Mouse (Mus musculus) MEL (cell line): ENCODE measurements around the gene Rell1. TPM values are rescaled to one million over a fixed set of nuclear protein-coding genes. Genes with fewer than 3 reads are reported as not detected.

Source experiments
- DNase-seq: peaks from one replicate; pipeline ENCODE4 v3.0.0; 2011; ENCODE audit warnings: low read depth, low spot score
- H3K27ac ChIP-seq: 2 replicates; pipeline ENCODE4 v1.5.1; 2012; ENCODE audit warnings: low read depth, mild to moderate bottlenecking, control low read depth, low read length, moderate library complexity; ENCODE audit not compliant: control insufficient read depth
- H3K27me3 ChIP-seq, 2 experiments: fragments of 150-350 bp in 1 of 2; sonication (generic) in 1 of 2; 2 replicates each; pipeline ENCODE4 v1.6.1; 2012; ENCODE audit warnings: low read length in 2 of 2, mild to moderate bottlenecking in 2 of 2, improper control_type of control experiment in 1 of 2, moderate library complexity in 1 of 2; ENCODE audit not compliant: insufficient read depth in 2 of 2, control insufficient read depth in 1 of 2
- H3K36me3 ChIP-seq, 2 experiments: 2 replicates each; pipeline ENCODE4 v1.6.1; 2012 to 2014; ENCODE audit warnings: low read length in 2 of 2, improper control_type of control experiment in 1 of 2, inconsistent platforms in 1 of 2, mild to moderate bottlenecking in 1 of 2; ENCODE audit not compliant: insufficient read depth in 2 of 2, control insufficient read depth in 1 of 2
- H3K4me1 ChIP-seq, 2 experiments: fragments of 150-350 bp in 1 of 2; sonication (generic) in 1 of 2; 2 replicates each; pipeline ENCODE4 v1.6.1; 2012; ENCODE audit warnings: low read length in 2 of 2, improper control_type of control experiment in 1 of 2, mild to moderate bottlenecking in 1 of 2; ENCODE audit not compliant: insufficient read depth in 2 of 2, control insufficient read depth in 1 of 2
- H3K4me3 ChIP-seq, 2 experiments: fragments of 150-350 bp in 1 of 2; sonication (generic) in 1 of 2; 2 replicates each; pipeline ENCODE4 v1.5.1; 2012; ENCODE audit warnings: low read depth in 2 of 2, low read length in 2 of 2, mild to moderate bottlenecking in 2 of 2, moderate library complexity in 2 of 2, control low read depth in 1 of 2, improper control_type of control experiment in 1 of 2; ENCODE audit not compliant: control insufficient read depth in 1 of 2, insufficient read depth in 1 of 2
- H3K79me2 ChIP-seq: 2 replicates; pipeline ENCODE4 v1.6.1; 2012; ENCODE audit warnings: mild to moderate bottlenecking, low read length, moderate library complexity; ENCODE audit not compliant: control insufficient read depth, poor library complexity, insufficient read depth
- H3K9ac ChIP-seq: 2 replicates; pipeline ENCODE4 v1.6.1; 2012; ENCODE audit warnings: low read depth, mild to moderate bottlenecking, control low read depth, low read length, moderate library complexity; ENCODE audit not compliant: control insufficient read depth, poor library complexity, severe bottlenecking
- H3K9me3 ChIP-seq: fragments of 150-350 bp; sonication (generic); replicated peaks from 2 replicates; pipeline ENCODE4 v1.6.1; 2012; ENCODE audit warnings: mild to moderate bottlenecking, low read length, improper control_type of control experiment, moderate library complexity; ENCODE audit not compliant: insufficient read depth
- BHLHE40 ChIP-seq: IDR thresholded peaks from 2 replicates; pipeline ENCODE4 v1.6.1; 2012; ENCODE audit warnings: low read depth, mild to moderate bottlenecking, inconsistent platforms, low read length, improper control_type of control experiment, borderline replicate concordance
- ELF1 ChIP-seq: IDR thresholded peaks from 2 replicates; pipeline ENCODE4 v1.6.1; 2014; ENCODE audit warnings: low read depth, mild to moderate bottlenecking, inconsistent platforms, low read length, improper control_type of control experiment, moderate library complexity
- EP300 ChIP-seq, 2 experiments: IDR thresholded peaks; 2 replicates each; pipeline ENCODE4 v1.6.1; 2011; ENCODE audit warnings: improper control_type of control experiment in 2 of 2, low read length in 2 of 2, low read depth in 1 of 2, mild to moderate bottlenecking in 1 of 2
- ETS1 ChIP-seq: IDR thresholded peaks from 2 replicates; pipeline ENCODE4 v1.6.1; 2012; ENCODE audit warnings: low read depth, mild to moderate bottlenecking, inconsistent platforms, low read length, improper control_type of control experiment, moderate library complexity
- GABPA ChIP-seq: IDR thresholded peaks from 2 replicates; pipeline ENCODE4 v1.6.1; 2012; ENCODE audit warnings: low read depth, mild to moderate bottlenecking, inconsistent platforms, low read length, improper control_type of control experiment, moderate library complexity
- GATA1 ChIP-seq: IDR thresholded peaks from 2 replicates; pipeline ENCODE4 v1.6.1; 2011; ENCODE audit warnings: low read depth, low read length, improper control_type of control experiment
- MAX ChIP-seq: IDR thresholded peaks from 2 replicates; pipeline ENCODE4 v1.6.1; 2011; ENCODE audit warnings: low read length, improper control_type of control experiment
- MAZ ChIP-seq: IDR thresholded peaks from 2 replicates; pipeline ENCODE4 v1.6.1; 2012; ENCODE audit warnings: low read depth, mild to moderate bottlenecking, inconsistent platforms, low read length, improper control_type of control experiment
- MEF2A ChIP-seq: IDR thresholded peaks from 2 replicates; pipeline ENCODE4 v1.6.1; 2014; ENCODE audit warnings: low read depth, mild to moderate bottlenecking, inconsistent platforms, low read length, improper control_type of control experiment; ENCODE audit not compliant: poor library complexity, insufficient replicate concordance, severe bottlenecking; ENCODE audit errors: extremely low read depth
- MXI1 ChIP-seq: IDR thresholded peaks from 2 replicates; pipeline ENCODE4 v1.6.1; 2011; ENCODE audit warnings: mild to moderate bottlenecking, low read depth, low read length, improper control_type of control experiment
- MYB ChIP-seq: IDR thresholded peaks from 2 replicates; pipeline ENCODE4 v1.6.1; 2011; ENCODE audit warnings: mild to moderate bottlenecking, low read depth, low read length, improper control_type of control experiment
- MYC ChIP-seq: IDR thresholded peaks from 2 replicates; pipeline ENCODE4 v1.6.1; 2011; ENCODE audit warnings: low read depth, mild to moderate bottlenecking, low read length, improper control_type of control experiment, moderate library complexity
- POLR2A ChIP-seq, 2 experiments: IDR thresholded peaks; 2 replicates each; pipeline ENCODE4 v1.6.1; 2011 to 2012; ENCODE audit warnings: low read length in 2 of 2, mild to moderate bottlenecking in 2 of 2, control low read depth in 1 of 2, improper control_type of control experiment in 1 of 2, low read depth in 1 of 2, moderate library complexity in 1 of 2; ENCODE audit not compliant: control insufficient read depth in 1 of 2, insufficient read depth in 1 of 2, poor library complexity in 1 of 2
- POLR2AphosphoS2 ChIP-seq: IDR thresholded peaks from 2 replicates; pipeline ENCODE4 v1.6.1; 2011; ENCODE audit warnings: low read length, improper control_type of control experiment
- RAD21 ChIP-seq: IDR thresholded peaks from 2 replicates; pipeline ENCODE4 v1.6.1; 2011; ENCODE audit warnings: mild to moderate bottlenecking, low read depth, low read length, improper control_type of control experiment
- RCOR1 ChIP-seq: IDR thresholded peaks from 2 replicates; pipeline ENCODE4 v1.6.1; 2012; ENCODE audit warnings: low read depth, mild to moderate bottlenecking, inconsistent platforms, low read length, improper control_type of control experiment
- SIN3A ChIP-seq: IDR thresholded peaks from 2 replicates; pipeline ENCODE4 v1.6.1; 2012; ENCODE audit warnings: low read length, improper control_type of control experiment, inconsistent platforms
- SMC3 ChIP-seq: IDR thresholded peaks from 2 replicates; pipeline ENCODE4 v1.6.1; 2011; ENCODE audit warnings: low read depth, low read length, improper control_type of control experiment
- TAL1 ChIP-seq: IDR thresholded peaks from 2 replicates; pipeline ENCODE4 v1.6.1; 2012; ENCODE audit warnings: mild to moderate bottlenecking, inconsistent platforms, low read length, moderate library complexity, mixed read lengths
- TCF12 ChIP-seq: IDR thresholded peaks from 2 replicates; pipeline ENCODE4 v1.6.1; 2014; ENCODE audit warnings: low read depth, mild to moderate bottlenecking, inconsistent platforms, low read length, improper control_type of control experiment, moderate library complexity
- USF1 ChIP-seq: IDR thresholded peaks from 2 replicates; pipeline ENCODE4 v1.6.1; 2014; ENCODE audit warnings: low read depth, mild to moderate bottlenecking, inconsistent platforms, low read length, improper control_type of control experiment, moderate library complexity
- USF2 ChIP-seq, 2 experiments: IDR thresholded peaks; 2 replicates each; pipeline ENCODE4 v1.6.1; 2011 to 2012; ENCODE audit warnings: improper control_type of control experiment in 2 of 2, low read length in 2 of 2, borderline replicate concordance in 1 of 2, inconsistent platforms in 1 of 2, low read depth in 1 of 2, mild to moderate bottlenecking in 1 of 2; ENCODE audit not compliant: insufficient read depth in 1 of 2
- ZNF384 ChIP-seq: IDR thresholded peaks from 2 replicates; pipeline ENCODE4 v1.6.1; 2012; ENCODE audit warnings: low read depth, mild to moderate bottlenecking, inconsistent platforms, low read length, improper control_type of control experiment
- polyA plus RNA-seq, 2 experiments: library from polyadenylated mRNA; stranded (reverse) in 1 of 2; unstranded in 1 of 2; fragments of >175 nt in 1 of 2; fragments of >200 nt in 1 of 2; gene quantifications; 2 replicates each; pipeline versions ENCODE4 v1.2.1 to v1.2.4; 2012; ENCODE audit warnings: low replicate concordance in 2 of 2, low read depth in 1 of 2; ENCODE audit not compliant: insufficient read length in 2 of 2, insufficient read depth in 1 of 2, missing spikeins in 1 of 2
- total RNA-seq: library from RNA; depleted of rRNA; stranded (reverse); fragments of 300-350 nt; gene quantifications from 2 replicates; pipeline ENCODE4 v1.2.3, GENCODE M21; 2012

The Rell1 gene
- total and polyA plus RNA-seq, 3 experiments, result 2.2 to 5.2 TPM; not detected in 1

DNA sequence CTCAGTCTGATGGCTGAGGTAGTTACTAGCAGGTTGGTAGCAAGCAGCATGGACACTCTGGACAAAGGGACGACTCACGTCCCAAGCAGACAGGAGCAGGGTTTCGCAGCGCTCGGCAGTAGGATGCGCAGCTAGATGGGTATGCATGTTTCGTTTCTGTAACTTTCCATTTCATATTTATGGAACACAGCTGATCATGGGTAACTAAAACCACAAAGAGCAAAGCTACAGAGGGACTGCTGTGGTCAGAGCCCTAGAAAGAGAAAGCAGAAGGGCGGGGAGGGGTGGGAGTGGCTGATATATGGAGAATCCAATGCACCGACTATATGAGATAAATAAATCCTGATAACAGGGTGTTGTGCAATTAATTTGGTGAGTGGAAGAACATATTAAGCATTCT, 25.4 kb downstream of the Rell1 start:
- TF ChIP-seq ETS1 (peak; percentile 66), RAD21 (no peak)
- Histone ChIP-seq H3K4me3 (no peak overlapping the region), H3K36me3 (peaks cover 0 to 17% of the 10 kb centered on the region in 2 experiments; a peak in 3 of 4 replicates), H3K9ac (no peak overlapping the region), H3K4me1 (peaks cover 6 to 15% of the 10 kb centered on the region in 2 experiments), H3K27me3 (no peaks in the 10 kb centered on the region), H3K27ac (no peak overlapping the region), H3K9me3 (no peaks in the 10 kb centered on the region), H3K79me2 (no peaks in the 10 kb centered on the region)
- peak; percentile 43 for DNase-seq

DNA sequence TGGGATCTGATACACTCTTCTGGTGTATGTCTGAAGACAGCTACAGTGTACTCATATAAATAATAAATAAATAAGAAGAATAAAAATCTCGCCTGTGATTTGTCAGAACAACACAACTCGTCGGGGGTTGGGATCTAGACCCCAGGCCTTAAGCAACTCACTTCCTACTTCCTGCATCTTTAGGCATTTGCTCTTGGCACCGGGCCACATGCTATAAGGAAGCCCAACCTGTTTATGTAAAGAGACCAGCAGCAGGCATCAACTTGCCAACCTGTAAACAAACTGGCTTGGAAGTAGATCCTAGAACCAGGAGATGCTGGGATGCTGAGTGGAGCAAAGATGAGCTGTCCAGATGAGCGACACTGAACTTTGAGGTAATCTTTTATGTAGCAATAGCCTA, 26.8 kb downstream of the Rell1 start:
- Histone ChIP-seq H3K4me1 (peaks cover 6 to 17% of the 10 kb centered on the region in 2 experiments), H3K27ac (no peak overlapping the region), H3K4me3 (no peak overlapping the region), H3K36me3 (peaks cover 0 to 17% of the 10 kb centered on the region in 2 experiments; a peak in 3 of 4 replicates), H3K9me3 (no peaks in the 10 kb centered on the region)
- DNase-seq, result peak; percentile 60
- TF ChIP-seq MYC, result no peak
- 0 out of 2 replicates have a peak, but pooled peaks have one; percentile 22 for TF ChIP-seq SIN3A
- no peak for TF ChIP-seq TAL1
- no peak for TF ChIP-seq POLR2A (IDR thresholded peaks at IDR 0.05; ENCODE audit: control insufficient read depth in 1 of 2, insufficient read depth in 1 of 2, low read depth in 1 of 2, low read length in 2 of 2, poor library complexity in 1 of 2)
- TF ChIP-seq MAZ, result no peak
- TF ChIP-seq RAD21, result no peak
- TF ChIP-seq ZNF384, result no peak
- TF ChIP-seq ELF1, result peak; percentile 49; the same call in 1 of the 2 replicates
- TF ChIP-seq MEF2A, result no peak
- TF ChIP-seq, all 39 proteins: peak for 2
- Histone ChIP-seq H3K79me2 (no peaks in the 10 kb centered on the region), H3K27me3 (no peaks in the 10 kb centered on the region), H3K9ac (no peak overlapping the region)

DNA sequence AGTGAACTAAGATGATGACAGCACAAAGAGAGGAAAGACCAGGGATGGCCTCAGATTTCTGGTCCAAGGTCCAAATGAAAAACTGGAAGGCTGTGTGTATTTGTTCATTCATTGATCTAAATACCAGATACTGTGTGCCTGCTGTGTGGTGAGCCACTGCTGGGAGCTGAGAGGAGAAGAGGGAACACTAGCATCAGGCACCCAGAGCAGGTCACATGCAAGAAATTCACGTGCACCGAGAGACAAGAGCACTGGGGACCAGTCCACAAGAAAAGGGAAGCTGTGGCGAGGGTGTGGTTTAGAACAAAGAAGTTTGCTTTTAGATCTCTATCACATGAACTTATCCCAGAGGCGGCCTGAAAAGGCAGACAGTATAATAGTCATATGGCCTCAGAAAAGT, 30.1 kb downstream of the Rell1 start:
- Histone ChIP-seq H3K4me1 (peaks cover 6 to 17% of the 10 kb centered on the region in 2 experiments), H3K4me3 (no peak overlapping the region), H3K79me2 (no peaks in the 10 kb centered on the region), H3K9me3 (no peaks in the 10 kb centered on the region), H3K36me3 (peaks cover 2 to 17% of the 10 kb centered on the region in 2 experiments; a peak in 3 of 4 replicates), H3K27ac (peak overlapping the region; percentile 2; the same call in 1 of the 2 replicates), H3K9ac (no peak overlapping the region), H3K27me3 (no peaks in the 10 kb centered on the region)
- TF ChIP-seq TCF12 (peak; percentile 28; the same call in 1 of the 2 replicates), SIN3A (peak; percentile 47; the same call in 1 of the 2 replicates), MYB (no peak), MYC (peak; percentile 77), BHLHE40 (peak; percentile 99), GABPA (no peak), RCOR1 (peak; percentile 66), GATA1 (peak; percentile 52; the same call in 1 of the 2 replicates), USF2 (IDR thresholded peaks at IDR 0.05; ENCODE audit: borderline replicate concordance in 1 of 2, insufficient read depth in 1 of 2, low read depth in 1 of 2, low read length in 2 of 2) (0 out of 4 replicates have a peak, but pooled peaks of 1 of the 2 experiments have one; percentile 21), ETS1 (peak; percentile 76; the same call in 1 of the 2 replicates), SMC3 (no peak), MAX (peak; percentile 80), EP300 (IDR thresholded peaks at IDR 0.05; ENCODE audit: low read depth in 1 of 2, low read length in 2 of 2) (peak; percentile 52 to 69), USF1 (peak; percentile 84), RAD21 (no peak), MXI1 (peak; percentile 89), POLR2AphosphoS2 (no peak), MAZ (no peak)
- DNase-seq, result peak; percentile 84
